Mouse (Mus musculus): ENCODE data around the gene Bspry.

The Bspry gene

GRCm38 (mm10) chr4:62480709-62481605 lies 1.1 kb downstream of the Bspry start:
- DNase-seq (ENCODE audit: low spot score in 2 of 2), result no peak

DNA sequence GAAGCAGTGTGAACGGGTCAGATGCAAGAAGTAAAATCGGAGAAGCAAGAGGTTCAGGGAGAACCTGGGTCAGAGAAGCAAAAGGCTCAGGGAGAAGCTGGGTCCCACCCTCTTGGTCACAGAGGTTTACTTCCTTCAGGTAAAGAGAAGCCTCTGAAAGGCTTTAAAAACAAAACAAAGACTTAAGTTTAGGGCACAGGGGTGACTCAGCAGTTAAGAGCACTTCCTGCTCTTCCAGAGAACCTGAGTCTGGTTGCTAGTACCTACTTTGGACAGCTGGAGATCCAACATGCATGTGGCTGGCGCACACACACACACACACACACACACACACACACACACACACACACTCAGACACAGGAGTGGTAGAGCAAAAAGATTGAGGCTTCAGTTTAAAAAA lies 5.1 kb downstream of the Bspry start:
- no peak for DNase-seq (ENCODE audit: low spot score in 2 of 2)

DNA sequence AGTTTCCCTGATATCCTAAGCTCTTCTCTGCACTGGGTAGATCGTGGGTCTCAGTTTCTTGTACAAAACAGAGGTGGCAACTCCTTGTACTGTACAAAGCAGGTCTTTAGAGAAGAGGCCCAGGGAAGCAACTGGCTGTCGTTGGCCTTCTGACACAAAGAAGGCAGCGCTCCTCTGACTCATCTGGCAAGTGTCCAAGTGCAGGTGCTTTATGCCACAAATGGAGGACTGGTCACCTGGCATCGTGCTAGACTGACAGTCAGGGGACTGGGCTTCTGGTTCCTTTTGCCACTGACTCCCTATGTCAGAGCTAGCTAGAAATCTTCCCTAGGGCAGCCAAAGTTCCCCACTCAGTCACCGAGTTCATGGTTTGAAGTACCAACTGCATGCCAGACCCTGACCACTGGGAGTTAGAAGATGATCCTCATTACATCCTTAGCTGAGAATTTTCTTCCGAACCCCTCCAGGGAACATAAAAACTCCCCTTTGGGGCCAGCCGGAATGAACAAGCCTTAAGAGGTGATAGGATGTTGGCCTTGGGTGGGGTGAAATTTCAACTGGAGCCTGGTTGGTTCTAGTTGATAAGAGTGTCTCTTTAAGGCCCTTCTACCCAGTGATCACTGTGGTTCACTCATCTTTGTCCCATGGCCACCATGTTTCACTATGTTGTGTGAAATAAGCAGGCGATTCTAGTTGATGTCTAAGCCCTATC lies 5.8 kb downstream of the Bspry start:
- DNase-seq (ENCODE audit: low spot score in 2 of 2), result no peak

- no peak for DNase-seq (ENCODE audit: low spot score in 2 of 2)
These were observed 6.4 kb downstream of the Bspry start for GRCm38 (mm10) chr4:62486162-62486696.

- DNase-seq (ENCODE audit: low spot score in 2 of 2), result no peak
These were observed 7.3 kb downstream of the Bspry start for GRCm38 (mm10) chr4:62487172-62487571.

GRCm38 (mm10) chr4:62487914-62488313 lies 8.1 kb downstream of the Bspry start:
- DNase-seq (ENCODE audit: low spot score in 2 of 2), result no peak

- DNase-seq (ENCODE audit: low spot score in 2 of 2), result no peak
These were observed 12.8 kb downstream of the Bspry start for GRCm38 (mm10) chr4:62492682-62493081.

DNA sequence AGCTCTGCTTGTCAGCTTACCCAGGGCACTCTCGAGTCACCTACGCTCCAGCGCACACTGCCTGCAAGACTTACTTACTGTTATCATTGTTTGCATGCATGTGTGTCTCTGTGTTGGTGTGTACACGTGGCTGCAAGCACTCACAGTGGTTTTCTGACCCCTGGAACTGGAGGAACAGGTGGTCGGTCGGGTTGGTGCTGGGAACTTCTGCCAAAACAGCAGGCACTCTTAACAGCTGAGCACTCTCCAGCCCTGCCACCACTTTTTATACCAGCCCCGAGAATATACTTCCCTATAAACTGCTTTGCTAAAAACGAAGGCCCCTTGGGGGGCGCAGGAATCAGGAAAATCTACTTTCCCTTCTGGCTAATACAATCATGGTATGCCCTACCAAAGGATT lies 14.4 kb downstream of the Bspry start:
- no peak for DNase-seq (ENCODE audit: low spot score in 2 of 2)

GRCm38 (mm10) chr4:62495946-62496345 lies 16.1 kb downstream of the Bspry start:
- no peak for DNase-seq (ENCODE audit: low spot score in 2 of 2)

DNA sequence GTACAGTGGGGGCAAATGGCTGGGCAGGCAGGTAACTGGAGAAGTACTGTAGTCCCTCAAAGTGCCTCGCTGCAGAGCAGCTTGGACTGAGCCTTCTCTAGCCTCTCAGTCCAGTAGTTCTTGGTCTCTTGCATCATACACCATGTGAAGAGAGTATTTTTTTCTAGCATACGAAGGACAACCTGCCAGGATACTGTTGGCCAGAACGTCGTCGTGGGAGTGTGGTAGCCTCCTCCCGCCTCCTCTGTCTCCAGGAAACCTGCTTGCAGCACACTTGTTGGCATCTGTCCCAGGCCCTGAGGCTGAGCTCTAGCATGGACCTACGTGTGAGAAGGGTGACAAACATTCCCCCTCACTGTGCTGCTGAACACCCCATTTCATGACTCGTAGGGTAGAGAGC lies 17.0 kb downstream of the Bspry start:
- DNase-seq (ENCODE audit: low spot score in 2 of 2), result peak; percentile 75 to 79

DNA sequence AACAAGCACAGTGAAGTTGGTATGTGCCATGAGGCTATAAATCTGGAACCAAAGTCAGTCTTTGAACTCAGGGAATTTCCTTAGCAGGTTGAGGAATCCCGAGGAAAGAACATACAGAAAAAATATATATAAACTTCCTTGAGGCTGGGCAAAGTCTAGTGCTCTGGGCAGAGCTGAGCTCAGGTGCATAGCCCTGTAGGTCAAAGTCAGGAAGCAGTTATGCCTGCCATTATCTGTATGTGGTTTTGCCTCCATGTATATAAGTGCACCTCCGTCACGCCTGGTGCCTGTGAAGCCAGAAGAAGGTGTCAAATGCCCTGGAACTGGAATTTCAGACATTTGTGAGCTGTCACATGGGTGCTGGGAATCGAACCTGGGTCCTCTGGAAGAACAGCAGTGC lies 20.9 kb downstream of the Bspry start:
- no peak for DNase-seq (ENCODE audit: low spot score in 2 of 2)

DNA sequence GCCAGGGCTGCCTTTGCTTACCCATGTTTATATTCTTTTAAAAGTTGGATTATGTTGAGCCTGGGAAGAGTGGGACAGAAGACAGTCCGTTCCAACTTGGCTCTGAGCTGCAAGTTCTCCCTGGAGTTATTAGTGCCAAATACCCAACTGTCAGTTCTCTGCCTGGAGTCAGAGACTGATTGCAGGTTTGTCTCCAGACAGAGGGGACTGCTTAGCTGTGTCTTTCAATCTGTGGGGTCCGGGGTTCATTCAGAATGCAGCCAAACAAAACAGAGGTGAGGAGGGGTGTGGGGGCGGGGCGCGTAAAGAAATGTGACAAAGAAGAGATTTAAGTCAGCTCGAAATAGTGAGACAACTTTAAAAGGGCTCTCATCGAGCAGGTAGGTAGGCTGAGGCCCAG lies 21.7 kb downstream of the Bspry start:
- DNase-seq (ENCODE audit: low spot score in 2 of 2), result no peak

- DNase-seq (ENCODE audit: low spot score in 2 of 2), result peak; percentile 92 to 93
These were observed 22.3 kb downstream of the Bspry start for GRCm38 (mm10) chr4:62501964-62502732.

- DNase-seq (ENCODE audit: low spot score in 2 of 2), result no peak
These were observed 23.1 kb downstream of the Bspry start for GRCm38 (mm10) chr4:62502969-62503368.

DNA sequence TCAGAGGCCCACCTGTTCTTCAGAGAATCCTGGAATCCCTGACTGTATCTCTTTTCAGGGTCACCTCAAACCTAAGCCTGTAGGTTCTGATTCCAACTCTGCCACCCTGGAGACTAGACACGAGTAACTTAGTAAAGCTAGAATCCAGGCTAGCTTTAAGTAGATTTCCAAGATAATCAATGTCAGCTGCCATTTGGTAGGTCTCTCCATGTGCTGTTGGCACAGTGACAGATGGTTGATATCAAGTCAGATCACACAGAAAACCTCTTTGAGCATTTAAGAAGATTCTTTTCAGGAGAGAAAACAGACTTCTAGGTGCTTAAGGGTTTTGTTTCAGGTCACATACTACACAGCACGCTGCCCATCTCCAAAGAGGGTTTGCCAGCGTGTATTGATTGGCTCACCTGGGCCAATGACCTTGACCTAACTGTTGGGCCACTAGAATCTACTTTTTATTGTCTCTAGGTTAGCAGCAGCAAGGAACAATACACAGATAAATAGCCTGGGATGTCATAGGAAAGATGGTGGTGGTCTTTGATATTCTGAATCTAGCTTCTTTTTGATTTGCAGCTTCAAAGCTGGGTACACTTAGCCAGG lies 23.6 kb downstream of the Bspry start, which contains the start of gene Hdhd3:
Hdhd3 (minus strand) TSS at position 94 of the 597 bp plus-strand sequence.
- no peak for DNase-seq (ENCODE audit: low spot score in 2 of 2)

DNA sequence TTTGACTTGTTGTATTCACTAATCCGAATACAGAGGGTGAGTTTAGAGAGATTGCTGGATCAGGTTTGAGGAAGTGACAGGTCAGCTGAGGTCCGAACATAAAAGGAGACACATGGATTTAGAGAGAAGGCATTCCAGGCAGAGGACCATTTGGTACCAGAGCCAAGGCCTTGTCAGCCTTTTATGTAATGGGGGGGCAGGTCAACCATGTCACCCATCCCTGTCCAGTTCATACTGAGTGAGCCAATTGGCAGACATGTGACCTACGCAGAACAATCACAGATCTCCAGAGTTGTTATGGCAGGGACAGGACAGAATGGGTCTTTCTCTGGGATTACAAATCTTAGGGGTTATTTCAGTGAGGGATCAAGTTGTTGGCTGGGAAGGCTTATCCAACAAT lies 26.1 kb downstream of the Bspry start:
- no peak for DNase-seq (ENCODE audit: low spot score in 2 of 2)

DNA sequence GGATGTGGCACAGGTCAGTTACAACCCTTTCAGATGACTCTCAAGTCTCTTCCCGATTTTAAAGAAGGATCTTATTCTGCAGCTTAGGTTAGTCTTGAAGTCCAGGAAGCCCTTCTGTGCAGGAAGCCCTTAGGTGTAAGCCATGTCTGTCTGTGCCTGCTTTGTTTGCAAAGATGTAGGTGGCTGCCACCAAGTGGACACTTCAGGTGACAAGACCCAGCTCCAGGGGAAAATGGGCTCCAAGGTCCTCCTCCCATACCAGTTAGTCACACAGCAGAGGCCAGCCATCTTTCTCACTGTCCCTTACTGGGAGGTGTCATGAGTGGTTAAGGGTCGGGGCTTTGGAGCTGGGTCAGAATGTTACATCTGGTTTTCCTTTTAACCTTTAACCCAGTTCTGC lies 26.9 kb downstream of the Bspry start:
- no peak for DNase-seq (ENCODE audit: low spot score in 2 of 2)

DNA sequence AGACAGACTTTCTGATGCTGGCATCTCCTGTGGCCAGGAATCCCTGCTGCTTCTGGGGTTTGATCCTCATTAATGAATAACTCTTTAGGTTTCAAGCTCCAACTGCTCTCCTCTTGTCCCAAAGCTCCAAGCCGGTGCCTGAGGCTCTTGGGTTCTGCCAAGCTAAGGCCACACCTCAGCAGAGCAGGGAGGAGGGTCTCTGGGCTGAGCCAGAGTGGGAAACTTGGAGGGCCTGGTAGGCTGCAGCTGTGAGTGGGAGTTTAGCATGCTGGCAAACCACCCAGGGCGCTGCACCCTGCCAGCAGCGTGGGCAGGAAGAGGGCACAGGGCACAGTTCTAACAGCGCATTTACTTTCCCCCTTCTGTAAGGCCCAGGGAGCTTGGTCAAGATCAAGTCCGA lies 29.0 kb downstream of the Bspry start:
- no peak for DNase-seq (ENCODE audit: low spot score in 2 of 2)

DNA sequence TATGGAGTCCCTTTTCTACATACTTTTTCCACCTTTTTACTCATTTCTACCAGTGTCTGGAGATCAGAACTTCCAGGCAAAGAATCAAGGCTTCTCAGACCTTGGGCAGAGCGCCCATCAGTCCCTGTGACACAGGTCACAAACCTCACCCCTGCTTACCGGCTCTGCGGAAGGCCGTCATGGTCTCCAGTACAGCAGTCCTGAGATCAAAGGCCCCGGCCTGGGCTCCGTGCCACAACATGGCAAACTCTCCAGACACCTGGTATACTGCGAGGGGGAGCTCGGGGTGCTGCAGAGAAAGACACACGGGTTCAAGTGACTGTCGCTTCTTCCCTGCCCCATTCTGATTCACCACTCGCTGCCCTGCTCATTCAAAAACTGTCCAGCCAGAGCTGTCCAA lies 30.1 kb downstream of the Bspry start:
- DNase-seq (ENCODE audit: low spot score in 2 of 2), result no peak

DNA sequence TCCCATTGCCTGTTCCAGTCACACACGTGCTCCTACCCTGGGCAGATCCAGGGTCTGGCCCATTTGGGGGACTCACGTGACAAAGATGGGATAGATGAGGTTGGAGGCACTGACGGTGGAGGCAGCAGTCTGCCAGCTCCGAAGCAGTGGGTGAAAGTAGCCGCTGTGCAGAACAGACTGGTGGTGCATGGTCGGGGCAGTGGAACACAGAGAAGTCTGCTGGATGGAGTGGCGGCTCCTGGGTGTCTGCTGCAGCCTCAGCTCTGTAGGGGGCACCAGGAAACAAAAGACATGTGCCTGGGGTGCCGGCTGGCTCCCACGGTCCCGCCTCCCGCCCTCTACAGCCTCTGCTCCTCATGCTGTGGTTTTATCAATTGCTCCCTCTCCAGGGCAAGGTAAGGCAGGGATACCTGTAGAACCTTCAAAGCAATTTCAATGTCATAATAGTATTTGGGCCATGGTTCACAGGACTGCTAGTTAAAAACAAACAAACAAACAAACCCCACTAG lies 34.2 kb downstream of the Bspry start:
- no peak for DNase-seq (ENCODE audit: low spot score in 2 of 2)

- DNase-seq (ENCODE audit: low spot score in 2 of 2), result no peak
These were observed 35.1 kb downstream of the Bspry start for GRCm38 (mm10) chr4:62514995-62515394.

Measured in right cerebral cortex, adult 2 months (tissue).